Comparison of ENCODE assay signal across 9 mouse cellular contexts in genomic region chr9:22387901-22388300, GRCm38 (mm10). TPM values are rescaled to one million over a fixed set of nuclear protein-coding genes. Genes with fewer than 3 reads are reported as not detected.
DNase-seq lines count a peak whose midpoint lies in the region; ATAC-seq and TF ChIP-seq lines count a peak whose summit lies in the region.
"Had no signal": no experiment of that assay in that cellular context is flagged by ENCODE, and none has a peak within 500 bp of the region (broad histone marks: within the 10 kb centered on the region; RNA-seq: fewer than 3 reads in every experiment).

No protein-coding gene starts in this region.

- peaks cover 14% of the 10 kb centered on the region for H3K4me1 ChIP-seq in heart, postnatal 0 days (ENCODE audit: control insufficient read depth, insufficient read depth)
- peaks cover 4% of the 10 kb centered on the region; the same call in 1 of the 2 replicates for H3K4me1 ChIP-seq in hindbrain, postnatal 0 days (ENCODE audit: insufficient read depth, low read length)
- H3K4me1 ChIP-seq in midbrain, embryonic 14.5 days (ENCODE audit: control insufficient read depth, insufficient read depth, low read length), result peaks cover 5% of the 10 kb centered on the region; the same call in 1 of the 2 replicates

- peak overlapping the region; percentile 87; the same call in 1 of the 2 replicates for H3K9ac ChIP-seq in heart, postnatal 0 days (replicated peaks; ENCODE audit: low read depth, low read length)
- H3K9ac ChIP-seq in hindbrain, postnatal 0 days (replicated peaks; ENCODE audit: low read length), result peak overlapping the region; percentile 59; the same call in 1 of the 2 replicates
- peak overlapping the region; percentile 73 for H3K9ac ChIP-seq in midbrain, embryonic 14.5 days (replicated peaks; ENCODE audit: low read length)

- H3K36me3 ChIP-seq in heart, postnatal 0 days (replicated peaks; ENCODE audit: control insufficient read depth, insufficient read depth, low read length), result no peaks in the 10 kb centered on the region
- no peaks in the 10 kb centered on the region for H3K36me3 ChIP-seq in hindbrain, postnatal 0 days (ENCODE audit: insufficient read depth, low read length)
- no peaks in the 10 kb centered on the region for H3K36me3 ChIP-seq in midbrain, embryonic 14.5 days (ENCODE audit: control insufficient read depth, insufficient read depth, low read length)

- H3K27ac ChIP-seq in heart, postnatal 0 days (ENCODE audit: low read depth), result peak overlapping the region; percentile 95
- no peak overlapping the region for H3K27ac ChIP-seq in hindbrain, postnatal 0 days
- no peak overlapping the region for H3K27ac ChIP-seq in midbrain, embryonic 14.5 days (replicated peaks; ENCODE audit: low read depth, low read length)

- ATAC-seq in heart, postnatal 0 days (ENCODE audit: insufficient read depth, low read depth), result no peak
- ATAC-seq in hindbrain, postnatal 0 days, result no peak
- ATAC-seq in midbrain, embryonic 14.5 days (ENCODE audit: low FRiP score, low TSS enrichment), result no peak

- TF ChIP-seq CTCF in heart, postnatal 0 days (IDR thresholded peaks at IDR 0.05; ENCODE audit: low read depth), result no peak
- TF ChIP-seq CTCF in hindbrain, postnatal 0 days (IDR thresholded peaks at IDR 0.05; ENCODE audit: low read depth), result no peak

- TF ChIP-seq EP300 in heart, postnatal 0 days (IDR thresholded peaks at IDR 0.05; ENCODE audit: low read depth), result no peak

- intact Hi-C loops in heart, postnatal 25 days (cut with DNase I), result no loop called here

- DNase-seq in heart, postnatal 0 days (ENCODE audit: low spot score), result no peak
- DNase-seq in heart, postnatal 25 days (ENCODE audit: low spot score), result no peak
- peak; percentile 31 for DNase-seq in c-Kit-positive CD71-positive TER-119-negative erythroid progenitor cells, embryonic 14.5 days (ENCODE audit: low read depth)
- no peak for DNase-seq in hindbrain, postnatal 0 days (ENCODE audit: low spot score)
- DNase-seq in midbrain, embryonic 14.5 days, result no peak
- DNase-seq in frontal cortex, postnatal 25 days (ENCODE audit: low spot score in 2 of 2), result no peak
- no peak for DNase-seq in urinary bladder, postnatal 36 days (ENCODE audit: low spot score in 2 of 2)
- no peak for DNase-seq in gastrocnemius, postnatal 4 days (ENCODE audit: low spot score in 2 of 2)
- DNase-seq: thymus, postnatal 4 days had no signal

- peak overlapping the region; percentile 84 for H3K4me3 ChIP-seq in heart, postnatal 0 days (ENCODE audit: low read depth, low read length)
- H3K4me3 ChIP-seq in hindbrain, postnatal 0 days (ENCODE audit: low read length), result peak overlapping the region; percentile 64
- H3K4me3 ChIP-seq in midbrain, embryonic 14.5 days (replicated peaks; ENCODE audit: low read depth, low read length), result peak overlapping the region; percentile 66

- H3K9me3 ChIP-seq in heart, postnatal 0 days (replicated peaks; ENCODE audit: control insufficient read depth, low read length), result no peaks in the 10 kb centered on the region
- H3K9me3 ChIP-seq in hindbrain, postnatal 0 days (ENCODE audit: low read length), result no peaks in the 10 kb centered on the region
- H3K9me3 ChIP-seq in midbrain, embryonic 14.5 days (ENCODE audit: control insufficient read depth, low read length), result no peaks in the 10 kb centered on the region

- peak overlapping the region; percentile 85 for H3K4me2 ChIP-seq in heart, postnatal 0 days (ENCODE audit: low read depth, low read length)
- H3K4me2 ChIP-seq in hindbrain, postnatal 0 days (ENCODE audit: low read depth, low read length), result peak overlapping the region; percentile 76
- H3K4me2 ChIP-seq in midbrain, embryonic 14.5 days (ENCODE audit: low read length), result peak overlapping the region; percentile 96

- WGBS in heart, postnatal 0 days, result 10% methylated on average over 6 of the region's 6 CpGs
- WGBS in hindbrain, postnatal 0 days, result 22% methylated on average over 6 of the region's 6 CpGs
- 15% methylated on average over 6 of the region's 6 CpGs for WGBS in midbrain, embryonic 14.5 days

- no peaks in the 10 kb centered on the region for H3K27me3 ChIP-seq in heart, postnatal 0 days (ENCODE audit: control insufficient read depth, insufficient read depth, low read length)
- no peaks in the 10 kb centered on the region for H3K27me3 ChIP-seq in hindbrain, postnatal 0 days (ENCODE audit: insufficient read depth, low read length)
- H3K27me3 ChIP-seq in midbrain, embryonic 14.5 days (ENCODE audit: control insufficient read depth, insufficient read depth, low read length), result no peaks in the 10 kb centered on the region

RNA-seq across cellular contexts. Expression of gene Anln, which starts 1.1 kb away (rescaled TPM):
- 35.0 and 50.9 TPM in 2 replicates for total RNA-seq in heart, postnatal 0 days (2014; rRNA removed; ENCODE audit: low replicate concordance)
- 12.8 and 12.9 TPM in 2 replicates for polyA plus RNA-seq in heart, postnatal 0 days (2015; fragmentation: Nextera tagmentation; extraction: Ambion mirVana)
- total RNA-seq in heart, postnatal 25 days (2021), result 1 to 10 TPM; 1.7 to 2.2 TPM
- 6.3 and 6.8 TPM in 2 replicates for total RNA-seq in hindbrain, postnatal 0 days (2014; rRNA removed)
- 2.7 and 3.3 TPM in 2 replicates for polyA plus RNA-seq in hindbrain, postnatal 0 days (2015; fragmentation: Nextera tagmentation; extraction: Ambion mirVana)
- polyA plus RNA-seq in midbrain, embryonic 14.5 days (2014; fragmentation: Nextera tagmentation; extraction: Ambion mirVana), result 3.4 and 9.3 TPM in 2 replicates
- total RNA-seq in gastrocnemius, postnatal 4 days (2021), result 10 to 100 TPM; 25.9 to 26.3 TPM

RNA-seq across cellular contexts. Expression of gene 9530077C05Rik, which starts 23.4 kb away (rescaled TPM):
- total RNA-seq in heart, postnatal 0 days (2014; rRNA removed; ENCODE audit: low replicate concordance), result 0.69 and 1.6 TPM in 2 replicates
- 0.62 and 0.85 TPM in 2 replicates for polyA plus RNA-seq in heart, postnatal 0 days (2015; fragmentation: Nextera tagmentation; extraction: Ambion mirVana)
- under 1 TPM; 0.70 to 0.92 TPM for total RNA-seq in heart, postnatal 25 days (2021)
- 13.8 and 15.5 TPM in 2 replicates for total RNA-seq in hindbrain, postnatal 0 days (2014; rRNA removed)
- polyA plus RNA-seq in hindbrain, postnatal 0 days (2015; fragmentation: Nextera tagmentation; extraction: Ambion mirVana), result 15.0 and 16.8 TPM in 2 replicates
- polyA plus RNA-seq in midbrain, embryonic 14.5 days (2014; fragmentation: Nextera tagmentation; extraction: Ambion mirVana), result 11.4 and 15.7 TPM in 2 replicates
- total RNA-seq in gastrocnemius, postnatal 4 days (2021), result under 1 TPM; 0.69 to 0.83 TPM
